Mouse (Mus musculus) limb, embryonic 11.5 days (tissue): ENCODE data around the gene Hoxc8. TPM values are rescaled to one million over a fixed set of nuclear protein-coding genes. Genes with fewer than 3 reads are reported as not detected.

Experiments
- ATAC-seq: fragments of 200-750 bp; cut with Nextera tagmentation; 2 replicates; pipeline ENCODE4 v1.8.0; 2017; ENCODE audit warnings: low read depth; ENCODE audit not compliant: insufficient number of reproducible peaks, low FRiP score, low TSS enrichment
- DNase-seq: peaks from one replicate; pipeline ENCODE4 v3.0.0-alpha.2; 2015; ENCODE audit warnings: low spot score
- H3K27ac ChIP-seq: fragments of 300-500 bp; sonication (generic); replicated peaks from 2 replicates; pipeline ENCODE4 v1.5.1; 2014; ENCODE audit warnings: low read depth, mild to moderate bottlenecking, low read length
- H3K27me3 ChIP-seq: fragments of 300-500 bp; sonication (generic); 2 replicates; pipeline ENCODE4 v1.6.1; 2014; ENCODE audit warnings: mild to moderate bottlenecking, low read length, mixed read lengths; ENCODE audit not compliant: control insufficient read depth, insufficient read depth
- H3K36me3 ChIP-seq: fragments of 300-500 bp; sonication (generic); 2 replicates; pipeline ENCODE4 v1.6.1; 2014; ENCODE audit warnings: mild to moderate bottlenecking, low read length, moderate library complexity, mixed read lengths; ENCODE audit not compliant: control insufficient read depth, insufficient read depth
- H3K4me1 ChIP-seq: fragments of 300-500 bp; sonication (generic); 2 replicates; pipeline ENCODE4 v1.6.1; 2014; ENCODE audit warnings: low read length, mixed read lengths; ENCODE audit not compliant: control insufficient read depth, insufficient read depth
- H3K4me2 ChIP-seq: fragments of 300-500 bp; sonication (generic); 2 replicates; pipeline ENCODE4 v1.6.1; 2014; ENCODE audit warnings: low read depth, mild to moderate bottlenecking, moderate library complexity; ENCODE audit not compliant: severe bottlenecking
- H3K4me3 ChIP-seq: fragments of 300-500 bp; sonication (generic); 2 replicates; pipeline ENCODE4 v1.5.1; 2014; ENCODE audit warnings: low read depth, low read length
- H3K9ac ChIP-seq: fragments of 300-500 bp; sonication (generic); 2 replicates; pipeline ENCODE4 v1.6.1; 2014; ENCODE audit warnings: mild to moderate bottlenecking, low read length
- H3K9me3 ChIP-seq: fragments of 300-500 bp; sonication (generic); 2 replicates; pipeline ENCODE4 v1.6.1; 2016; ENCODE audit warnings: low read length; ENCODE audit not compliant: control insufficient read depth
- WGBS: fragments of 180-500 bp; shearing (Covaris S2); extraction: QIAGEN DNeasy Blood & Tissue Kit; methylation state at CpG from one replicate; pipeline ENCODE4 v1.1.7; 2014; 5-methylcytosine and 5-hydroxymethylcytosine counted together
- polyA plus RNA-seq: library from polyadenylated mRNA; unstranded; fragments of >200 nt; fragmentation: Nextera tagmentation; extraction: Ambion mirVana; gene quantifications from 2 replicates; pipeline ENCODE4 v1.2.1, GENCODE M21; 2014

The Hoxc8 gene
- polyA plus RNA-seq, 1 experiment from 2014 or later: 4.8 TPM

DNA sequence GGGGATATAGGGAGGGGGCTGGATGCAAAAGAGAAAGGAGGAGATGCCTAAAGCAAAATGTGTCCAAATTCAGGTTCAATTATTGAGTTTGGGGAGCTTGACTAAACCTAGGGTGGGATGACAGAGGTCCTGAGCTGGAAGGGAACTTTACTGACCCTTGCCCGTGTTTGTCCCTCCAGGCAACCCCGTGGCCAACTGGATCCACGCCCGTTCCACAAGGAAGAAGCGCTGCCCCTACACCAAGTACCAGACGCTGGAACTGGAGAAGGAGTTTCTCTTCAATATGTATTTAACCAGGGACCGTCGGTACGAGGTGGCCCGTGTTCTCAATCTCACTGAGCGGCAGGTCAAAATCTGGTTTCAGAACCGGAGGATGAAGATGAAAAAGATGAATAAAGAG lies 6.7 kb upstream of the Hoxc8 start:
- ATAC-seq (no peak), DNase-seq (no peak)
- Histone ChIP-seq H3K27ac (no peak overlapping the region), H3K9me3 (no peaks in the 10 kb centered on the region), H3K4me2 (peak overlapping the region; percentile 91), H3K4me1 (peaks cover 45% of the 10 kb centered on the region), H3K27me3 (peaks cover 68% of the 10 kb centered on the region), H3K4me3 (peak overlapping the region; percentile 58; the same call in 1 of the 2 replicates), H3K36me3 (no peaks in the 10 kb centered on the region), H3K9ac (peak overlapping the region; percentile 32)
- WGBS: 3% methylated on average over 12 of the region's 12 CpGs

DNA sequence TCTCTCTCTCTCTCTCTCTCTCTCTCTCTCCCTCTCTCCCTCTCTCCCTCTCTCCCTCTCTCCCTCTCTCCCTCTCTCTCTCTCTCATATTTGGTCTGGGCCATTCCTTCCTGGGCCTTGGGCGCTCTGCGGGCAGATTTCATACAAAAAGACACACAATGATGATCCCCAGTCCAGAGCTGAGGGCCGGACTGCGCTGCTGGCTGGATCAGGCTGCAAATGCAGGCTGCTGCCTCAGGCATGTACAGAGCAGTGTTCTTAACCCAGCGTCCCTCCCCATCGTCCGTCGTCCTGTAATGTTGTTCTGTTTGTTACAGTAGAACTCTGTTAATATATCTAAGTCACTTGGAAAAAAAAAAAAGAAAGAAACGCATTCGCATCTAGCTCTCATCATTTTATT lies 5.9 kb upstream of the Hoxc8 start:
- Histone ChIP-seq H3K4me1 (peaks cover 40% of the 10 kb centered on the region), H3K27ac (no peak overlapping the region), H3K4me2 (no peak overlapping the region)

DNA sequence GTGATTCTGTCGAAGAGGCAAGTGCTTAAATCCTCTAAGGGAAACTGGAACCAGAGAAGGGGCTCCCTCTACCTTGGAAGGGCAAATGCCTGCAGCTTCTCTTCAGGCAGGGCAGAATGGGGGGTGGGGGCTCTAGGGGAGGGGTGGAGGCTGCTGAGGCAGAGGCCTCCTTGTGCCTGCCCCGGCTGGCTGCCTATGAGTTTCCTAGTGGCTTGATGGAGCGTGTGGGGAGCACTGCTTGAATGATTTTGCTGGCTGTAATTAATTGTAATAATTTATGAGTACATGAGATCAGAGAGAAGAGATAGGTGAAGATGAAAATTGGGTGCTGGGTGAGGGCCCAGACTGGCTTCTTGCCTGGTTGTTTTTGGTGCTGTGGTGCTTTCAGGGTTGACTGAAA lies 5.5 kb upstream of the Hoxc8 start:
- Histone ChIP-seq H3K9ac (no peak overlapping the region), H3K4me2 (0 out of 2 replicates have a peak overlapping the region, but pooled peaks have one; percentile 3), H3K36me3 (no peaks in the 10 kb centered on the region), H3K27me3 (peaks cover 69% of the 10 kb centered on the region), H3K27ac (no peak overlapping the region), H3K9me3 (no peaks in the 10 kb centered on the region), H3K4me1 (peaks cover 38% of the 10 kb centered on the region), H3K4me3 (0 out of 2 replicates have a peak overlapping the region, but pooled peaks have one; percentile 3)
- ATAC-seq: no peak
- WGBS: 9% methylated on average over 3 of the region's 3 CpGs
- no peak for DNase-seq

More for the DNA sequence above, 5.9 kb upstream of the Hoxc8 start:
- ATAC-seq (no peak), DNase-seq (no peak)
- H3K4me3 ChIP-seq: no peak overlapping the region
- H3K9me3 ChIP-seq: no peaks in the 10 kb centered on the region
- 4% methylated on average over 10 of the region's 10 CpGs for WGBS
- no peak overlapping the region for H3K9ac ChIP-seq
- no peaks in the 10 kb centered on the region for H3K36me3 ChIP-seq
- H3K27me3 ChIP-seq: peaks cover 69% of the 10 kb centered on the region

DNA sequence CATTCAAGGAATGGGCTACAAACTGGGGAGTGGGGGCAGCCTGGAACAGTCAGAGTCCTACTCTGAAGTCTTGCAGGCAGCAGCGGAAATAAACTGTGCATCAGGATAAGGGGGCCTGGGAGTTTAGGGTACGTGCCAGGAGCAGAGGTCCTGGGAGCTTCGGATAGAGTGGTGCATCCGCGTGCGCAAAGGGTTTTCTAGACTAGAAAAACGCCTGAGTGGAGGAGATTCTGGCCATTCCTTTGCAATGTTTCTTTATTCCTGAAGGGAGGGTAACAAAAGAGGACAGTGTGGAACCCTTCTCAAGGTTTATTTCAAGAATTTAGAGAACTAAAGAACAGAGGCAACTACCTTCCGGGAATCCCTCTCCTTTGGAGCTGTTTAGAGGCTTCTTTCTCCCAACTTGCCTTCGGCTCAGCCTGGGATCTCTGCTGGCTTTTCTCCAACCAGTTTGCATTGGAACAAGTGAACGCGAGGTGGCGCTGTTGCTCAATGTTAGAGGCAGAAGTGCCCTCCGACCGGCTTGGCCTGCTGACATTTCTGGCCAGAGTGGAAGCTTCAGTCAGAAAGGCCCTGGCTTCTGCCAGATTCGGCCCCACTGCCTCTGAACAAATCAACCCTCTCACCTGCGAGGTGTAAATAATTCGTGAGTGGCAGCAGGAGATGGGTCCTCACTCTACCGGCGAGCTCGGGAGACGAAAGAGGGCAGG lies 3.1 kb upstream of the Hoxc8 start:
- Histone ChIP-seq H3K27me3 (peaks cover 74% of the 10 kb centered on the region), H3K9ac (no peak overlapping the region), H3K9me3 (no peaks in the 10 kb centered on the region), H3K36me3 (no peaks in the 10 kb centered on the region), H3K4me1 (peaks cover 36% of the 10 kb centered on the region), H3K4me2 (no peak overlapping the region), H3K27ac (no peak overlapping the region; the same call in 1 of the 2 replicates), H3K4me3 (no peak overlapping the region)
- ATAC-seq (0 out of 2 replicates have a peak, but pooled peaks have one; percentile 20), DNase-seq (peak; percentile 100)
- WGBS: 3% methylated on average over 21 of the region's 21 CpGs

DNA sequence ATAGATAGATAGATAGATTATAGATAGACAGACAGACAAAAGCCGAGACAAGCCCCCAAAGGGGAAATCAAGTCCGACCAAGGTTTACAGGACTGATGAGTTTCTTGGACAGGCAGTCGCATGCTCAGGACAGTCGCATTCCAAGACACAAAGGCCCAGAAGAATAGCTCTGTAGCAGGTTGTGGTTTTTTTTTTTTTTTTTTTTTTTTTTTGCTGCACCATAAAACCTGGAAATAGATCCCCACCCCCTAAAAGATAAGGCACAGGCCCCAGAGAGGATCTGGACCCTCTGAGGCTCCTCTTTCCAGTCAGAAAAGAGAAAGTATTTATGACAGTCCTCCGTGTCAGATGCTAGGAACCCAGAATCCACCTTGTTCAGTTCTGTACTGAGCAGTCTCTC lies 2.3 kb upstream of the Hoxc8 start:
- peaks cover 30% of the 10 kb centered on the region for H3K4me1 ChIP-seq

DNA sequence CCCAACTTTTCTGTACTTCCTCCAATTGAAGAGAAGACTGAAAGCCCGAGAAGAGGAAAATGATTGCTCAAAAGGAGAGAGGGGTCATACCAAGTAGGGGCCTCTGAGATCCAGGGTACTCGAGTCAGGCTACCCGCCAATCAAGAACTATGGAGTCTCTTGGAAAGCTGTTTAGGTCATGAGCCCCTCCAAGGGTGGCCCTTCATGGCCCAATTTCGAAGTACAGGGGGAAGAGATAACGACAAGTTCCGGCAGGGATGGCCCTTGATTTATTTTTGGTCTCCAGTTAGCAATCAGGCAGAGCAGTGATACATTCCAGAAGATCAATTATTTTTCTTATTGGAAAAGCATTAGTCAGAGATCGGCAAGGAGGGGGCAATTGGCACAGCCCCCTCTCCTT lies 1.4 kb downstream of the Hoxc8 start:
- WGBS: 2% methylated on average over 7 of the region's 7 CpGs
- Histone ChIP-seq H3K4me1 (peaks cover 27% of the 10 kb centered on the region), H3K9me3 (no peaks in the 10 kb centered on the region), H3K4me3 (no peak overlapping the region), H3K9ac (no peak overlapping the region), H3K36me3 (no peaks in the 10 kb centered on the region), H3K27me3 (peaks cover 83% of the 10 kb centered on the region), H3K27ac (no peak overlapping the region), H3K4me2 (peak overlapping the region; percentile 19; the same call in 1 of the 2 replicates)
- DNase-seq (no peak), ATAC-seq (no peak)

More for the DNA sequence above, 2.3 kb upstream of the Hoxc8 start:
- H3K4me2 ChIP-seq: no peak overlapping the region
- H3K4me3 ChIP-seq: no peak overlapping the region
- no peak for DNase-seq
- no peaks in the 10 kb centered on the region for H3K9me3 ChIP-seq
- H3K36me3 ChIP-seq: no peaks in the 10 kb centered on the region
- 17% methylated on average over 5 of the region's 5 CpGs for WGBS
- no peak overlapping the region for H3K9ac ChIP-seq
- peaks cover 75% of the 10 kb centered on the region for H3K27me3 ChIP-seq
- ATAC-seq: no peak
- no peak overlapping the region for H3K27ac ChIP-seq

DNA sequence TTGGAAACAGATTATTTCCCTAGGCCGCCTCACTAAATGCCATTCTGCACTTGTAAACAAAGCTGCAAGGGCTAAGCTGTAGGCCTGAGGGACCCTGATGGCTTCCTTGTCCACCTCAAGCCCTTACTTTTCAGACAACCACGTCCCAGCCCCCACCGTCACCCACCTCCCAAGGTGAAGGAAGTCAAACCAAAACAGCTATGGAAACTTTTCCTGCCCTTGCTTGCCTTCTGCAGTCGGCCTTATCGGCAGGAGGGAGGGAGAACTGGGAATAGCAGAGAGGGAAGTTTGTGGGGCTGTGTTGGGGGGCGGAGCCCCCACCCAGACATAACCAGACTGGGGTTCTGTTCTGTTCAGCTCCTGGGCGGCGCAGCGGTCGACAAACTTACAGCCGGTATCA lies 1.8 kb downstream of the Hoxc8 start:
- H3K9me3 ChIP-seq: no peaks in the 10 kb centered on the region
- H3K27ac ChIP-seq: no peak overlapping the region
- H3K4me2 ChIP-seq: peak overlapping the region; percentile 19; the same call in 1 of the 2 replicates
- ATAC-seq (no peak), DNase-seq (no peak)
- H3K9ac ChIP-seq: no peak overlapping the region
- H3K36me3 ChIP-seq: no peaks in the 10 kb centered on the region
- H3K4me1 ChIP-seq: peaks cover 27% of the 10 kb centered on the region
- 2% methylated on average over 11 of the region's 11 CpGs for WGBS
- H3K4me3 ChIP-seq: no peak overlapping the region
- peaks cover 80% of the 10 kb centered on the region for H3K27me3 ChIP-seq

DNA sequence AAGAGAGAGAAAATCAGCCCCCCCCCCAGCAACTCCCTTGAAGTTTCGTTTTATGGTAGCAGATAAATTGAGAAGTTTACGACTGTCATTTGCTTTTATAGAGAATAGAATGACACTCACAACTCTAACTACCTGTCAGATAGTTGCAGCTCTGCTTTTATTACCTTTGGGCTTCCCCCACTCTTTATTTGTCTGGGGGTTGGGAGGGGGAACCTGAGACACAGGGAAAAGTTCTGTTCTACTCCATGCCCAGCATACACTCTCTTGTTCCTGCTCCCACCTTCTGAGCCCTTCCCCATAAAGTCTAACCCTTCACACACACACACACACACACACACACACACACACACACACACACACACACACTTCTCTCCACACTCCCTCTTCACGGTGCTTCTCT lies 2.5 kb downstream of the Hoxc8 start:
- Histone ChIP-seq H3K4me2 (no peak overlapping the region), H3K4me3 (no peak overlapping the region), H3K9me3 (no peaks in the 10 kb centered on the region), H3K27ac (no peak overlapping the region), H3K9ac (no peak overlapping the region), H3K4me1 (peaks cover 34% of the 10 kb centered on the region), H3K36me3 (no peaks in the 10 kb centered on the region), H3K27me3 (peaks cover 81% of the 10 kb centered on the region)
- ATAC-seq (no peak), DNase-seq (no peak)
- WGBS: 0% methylated on average over 3 of the region's 3 CpGs
